Mouse (Mus musculus) cerebellum, adult 8-10 months (tissue): ENCODE measurements around the gene Snrnp27.

Source experiments
- DNase-seq: peaks from one replicate; pipeline ENCODE4 v3.0.0; 2022

Snrnp27 gene

GRCm38 (mm10) chr6:86660161-86660877, 24.0 kb downstream of the Snrnp27 start:
- DNase-seq: no peak

- no peak for DNase-seq
Measured at GRCm38 (mm10) chr6:86658501-86658900, 25.8 kb downstream of the Snrnp27 start.

GRCm38 (mm10) chr6:86654270-86654916, 29.9 kb downstream of the Snrnp27 start:
- no peak for DNase-seq

- no peak for DNase-seq
Measured at GRCm38 (mm10) chr6:86653026-86653425, 31.3 kb downstream of the Snrnp27 start.

- no peak for DNase-seq
Measured at GRCm38 (mm10) chr6:86646143-86646542, 38.2 kb downstream of the Snrnp27 start.

- DNase-seq: no peak
Measured at GRCm38 (mm10) chr6:86645551-86645950, 38.8 kb downstream of the Snrnp27 start.

- DNase-seq: no peak
Measured at GRCm38 (mm10) chr6:86644775-86645400, 39.4 kb downstream of the Snrnp27 start.

GRCm38 (mm10) chr6:86641716-86642115, 42.6 kb downstream of the Snrnp27 start:
- DNase-seq: no peak

GRCm38 (mm10) chr6:86640776-86641175, 43.5 kb downstream of the Snrnp27 start:
- no peak for DNase-seq

GRCm38 (mm10) chr6:86640161-86640560, 44.2 kb downstream of the Snrnp27 start:
- no peak for DNase-seq

GRCm38 (mm10) chr6:86639180-86640160, 44.9 kb downstream of the Snrnp27 start:
- DNase-seq: no peak

GRCm38 (mm10) chr6:86638434-86638833, 45.9 kb downstream of the Snrnp27 start:
- no peak for DNase-seq

- no peak for DNase-seq
Measured at GRCm38 (mm10) chr6:86637860-86638259, 46.5 kb downstream of the Snrnp27 start.

GRCm38 (mm10) chr6:86637171-86637835, 47.0 kb downstream of the Snrnp27 start:
- no peak for DNase-seq

GRCm38 (mm10) chr6:86636495-86636894, 47.8 kb downstream of the Snrnp27 start:
- DNase-seq: no peak

- no peak for DNase-seq
Measured at GRCm38 (mm10) chr6:86630141-86630540, 54.2 kb downstream of the Snrnp27 start.

GRCm38 (mm10) chr6:86627946-86628345, 56.4 kb downstream of the Snrnp27 start, which contains the start of gene Asprv1:
Gene Asprv1, plus strand, starts transcription at chr6:86628164.
- no peak for DNase-seq
